Mouse (Mus musculus): ENCODE data around the gene Stk10.

DNA sequence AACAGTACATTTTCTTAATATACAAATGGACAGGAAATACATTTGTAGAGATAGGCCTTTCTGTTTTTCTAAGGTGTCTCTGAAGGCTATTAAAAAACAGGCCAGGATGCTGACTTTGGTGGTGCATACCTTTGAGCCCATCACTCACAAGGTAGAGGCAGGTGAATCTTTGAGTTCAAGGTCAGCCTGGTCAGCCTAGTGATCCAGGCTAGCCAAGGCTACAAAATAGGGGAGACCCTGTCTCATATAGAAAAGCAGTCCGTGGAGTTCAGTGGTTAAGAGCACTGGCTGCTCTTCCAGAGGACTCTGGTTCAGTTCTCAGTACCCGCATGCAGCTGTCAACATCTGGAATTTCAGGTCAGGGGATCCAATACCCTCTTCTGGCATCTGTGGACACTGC lies 29.4 kb upstream of the Stk10 start:
- TF ChIP-seq CTCF (IDR thresholded peaks at IDR 0.05) (no peak), POLR2A (IDR thresholded peaks at IDR 0.05; ENCODE audit: insufficient read depth, low read depth, low read length) (no peak), EP300 (IDR thresholded peaks at IDR 0.05; ENCODE audit: insufficient read depth, low read depth, low read length) (no peak)

All from heart, adult 2 months (tissue).